Mouse (Mus musculus) erythroblast, embryonic 14.5 days (primary cell): ENCODE measurements around the gene Kif26b.

Source experiments
- GATA1 ChIP-seq: IDR thresholded peaks from 2 replicates; pipeline ENCODE4 v1.6.1; 2012; ENCODE audit warnings: low read length, inconsistent platforms, mixed read lengths
- TAL1 ChIP-seq: IDR thresholded peaks from 3 replicates; pipeline ENCODE4 v1.6.1; 2012; ENCODE audit warnings: low read length, inconsistent platforms, mixed read lengths

DNA sequence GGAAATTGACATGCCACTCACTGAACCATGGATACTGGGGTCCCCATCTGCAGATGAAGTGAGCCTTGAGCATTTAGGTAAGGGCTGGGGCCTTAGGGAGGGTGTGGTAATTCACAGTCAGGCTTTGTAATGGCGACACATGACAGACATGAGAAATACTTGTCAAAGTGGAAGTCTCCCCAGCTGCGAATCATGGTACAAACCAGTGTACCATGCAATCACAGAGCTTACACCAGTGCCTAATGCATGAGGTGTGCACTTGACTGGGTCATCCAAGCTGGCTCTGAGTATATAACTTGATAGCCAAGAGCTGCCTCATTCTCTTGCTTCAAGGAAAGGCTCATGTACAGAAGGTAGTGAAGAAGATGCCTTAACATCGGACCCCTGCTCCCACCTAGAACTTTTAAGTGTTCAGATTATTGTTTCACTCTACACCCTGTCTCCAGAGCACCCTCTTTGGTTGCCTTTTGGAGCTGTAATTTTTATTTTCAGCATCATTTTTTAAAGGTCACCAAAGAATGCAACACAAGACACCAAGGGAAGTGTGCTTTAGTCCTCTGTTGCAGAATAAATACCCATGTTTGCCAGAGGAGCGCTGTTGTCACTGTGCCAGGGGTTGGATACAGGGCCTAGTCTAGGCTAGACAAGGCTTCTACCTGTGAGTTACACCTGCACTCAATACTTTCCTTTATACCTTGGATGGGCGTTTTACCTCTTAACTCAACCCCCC, 43.6 kb upstream of the Kif26b start:
- no peak for TF ChIP-seq TAL1
- TF ChIP-seq GATA1, result no peak
